Mouse (Mus musculus) MEL-GATA-1-ER (cell line): Measurements from ENCODE around the gene Tmem156.

ENCODE experiments used
- DNase-seq: peaks from one replicate; pipeline ENCODE4 v3.0.0-alpha.2; 2012; ENCODE audit warnings: low read depth; ENCODE audit errors: extremely low read depth

Tmem156 gene

GRCm38 (mm10) chr5:65049880-65050279, 42.1 kb downstream of the Tmem156 start:
- no peak for DNase-seq

- DNase-seq: no peak
Measured at GRCm38 (mm10) chr5:65047285-65047855, 44.6 kb downstream of the Tmem156 start.

GRCm38 (mm10) chr5:65046442-65047284, 45.3 kb downstream of the Tmem156 start:
- no peak for DNase-seq

GRCm38 (mm10) chr5:65045642-65046370, 46.1 kb downstream of the Tmem156 start:
- no peak for DNase-seq

GRCm38 (mm10) chr5:65043407-65043895, 48.5 kb downstream of the Tmem156 start:
- DNase-seq: no peak

GRCm38 (mm10) chr5:65040463-65040862, 51.5 kb downstream of the Tmem156 start:
- no peak for DNase-seq

GRCm38 (mm10) chr5:65038811-65039571, 52.9 kb downstream of the Tmem156 start:
- no peak for DNase-seq

GRCm38 (mm10) chr5:65038305-65038704, 53.6 kb downstream of the Tmem156 start:
- DNase-seq: no peak

- no peak for DNase-seq
Measured at GRCm38 (mm10) chr5:65036597-65036996, 55.3 kb downstream of the Tmem156 start.

GRCm38 (mm10) chr5:65028019-65028418, 63.9 kb downstream of the Tmem156 start:
- DNase-seq: no peak

GRCm38 (mm10) chr5:65026776-65027175, 65.2 kb downstream of the Tmem156 start:
- DNase-seq: no peak

GRCm38 (mm10) chr5:65025916-65026315, 66.0 kb downstream of the Tmem156 start:
- no peak for DNase-seq

- no peak for DNase-seq
Measured at GRCm38 (mm10) chr5:65024641-65025040, 67.3 kb downstream of the Tmem156 start.

GRCm38 (mm10) chr5:65022006-65022405, 69.9 kb downstream of the Tmem156 start:
- DNase-seq: no peak

GRCm38 (mm10) chr5:65019823-65020222, 72.1 kb downstream of the Tmem156 start:
- DNase-seq: no peak

GRCm38 (mm10) chr5:65019109-65019508, 72.8 kb downstream of the Tmem156 start:
- no peak for DNase-seq

GRCm38 (mm10) chr5:65015508-65015907, 76.4 kb downstream of the Tmem156 start:
- no peak for DNase-seq

GRCm38 (mm10) chr5:65011901-65012573, 79.9 kb downstream of the Tmem156 start:
- DNase-seq: no peak

GRCm38 (mm10) chr5:65006011-65006491, 85.9 kb downstream of the Tmem156 start:
- DNase-seq: no peak

- DNase-seq: no peak
Measured at GRCm38 (mm10) chr5:65005251-65005650, 86.7 kb downstream of the Tmem156 start.
